Mouse (Mus musculus): ENCODE measurements around the gene Map2k3. TPM values are rescaled to one million over a fixed set of nuclear protein-coding genes. Genes with fewer than 3 reads are reported as not detected.

The Map2k3 gene
- polyA plus RNA-seq, 1 experiment from 2014 or later = 106 TPM

DNA sequence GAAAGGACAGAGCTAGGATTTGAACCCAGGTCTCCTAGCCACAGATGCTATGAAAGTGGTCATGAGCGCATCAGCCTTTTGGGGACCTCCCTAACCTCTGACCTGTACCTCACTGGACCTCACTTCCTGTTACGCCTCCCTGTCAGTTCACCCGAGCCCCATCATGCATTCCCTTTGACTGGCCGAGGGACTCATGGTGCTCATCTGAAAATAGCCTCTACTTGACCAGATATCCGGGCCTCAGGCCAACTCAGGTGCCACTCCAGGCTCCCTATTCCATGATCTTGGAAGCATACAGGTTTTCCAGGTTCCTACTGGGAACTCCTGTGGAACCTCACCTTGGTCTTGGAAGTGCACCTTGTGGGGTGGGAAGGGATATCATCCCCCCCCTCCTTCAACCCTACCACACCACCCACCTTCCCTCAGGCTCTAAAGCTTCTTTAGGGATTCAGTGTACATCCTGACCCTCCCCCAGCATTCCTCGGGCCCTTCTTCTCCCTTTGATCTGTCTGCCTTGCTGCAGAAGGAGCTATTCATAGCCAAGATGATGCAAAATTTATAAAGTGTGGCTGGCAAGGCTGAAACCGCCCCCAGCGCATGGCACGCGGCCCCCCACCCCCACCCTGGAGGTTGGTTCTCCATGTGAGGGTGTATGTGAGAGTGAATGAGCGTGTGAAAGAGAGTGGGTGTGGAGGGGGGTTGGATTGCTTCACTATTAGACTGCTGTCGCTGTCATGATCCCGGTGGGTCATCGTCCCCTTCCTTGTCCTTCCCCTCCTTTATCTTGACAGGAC is 50.1 kb downstream of the Map2k3 start:
- no peak overlapping the region for H3K4me3 ChIP-seq (ENCODE audit: low read depth, low read length)
- no peak for DNase-seq (ENCODE audit: low spot score)
- H3K4me1 ChIP-seq (ENCODE audit: insufficient read depth, low read depth, low read length) = no peaks in the 10 kb centered on the region
- H3K4me2 ChIP-seq (replicated peaks; ENCODE audit: low read depth, low read length) = no peak overlapping the region
- no peaks in the 10 kb centered on the region for H3K27me3 ChIP-seq (replicated peaks; ENCODE audit: insufficient read depth, low read length)
- ATAC-seq = no peak
- H3K27ac ChIP-seq (ENCODE audit: low read length) = no peak overlapping the region
- no peak for TF ChIP-seq CTCF (IDR thresholded peaks at IDR 0.05)
- TF ChIP-seq EP300 (IDR thresholded peaks at IDR 0.05) = no peak
- no peaks in the 10 kb centered on the region for H3K9me3 ChIP-seq (ENCODE audit: low read length)
- H3K9ac ChIP-seq (replicated peaks; ENCODE audit: low read depth) = no peak overlapping the region
- WGBS = 45% methylated on average over 14 of the region's 14 CpGs
- no peaks in the 10 kb centered on the region for H3K36me3 ChIP-seq (ENCODE audit: insufficient read depth, low read length)

DNA sequence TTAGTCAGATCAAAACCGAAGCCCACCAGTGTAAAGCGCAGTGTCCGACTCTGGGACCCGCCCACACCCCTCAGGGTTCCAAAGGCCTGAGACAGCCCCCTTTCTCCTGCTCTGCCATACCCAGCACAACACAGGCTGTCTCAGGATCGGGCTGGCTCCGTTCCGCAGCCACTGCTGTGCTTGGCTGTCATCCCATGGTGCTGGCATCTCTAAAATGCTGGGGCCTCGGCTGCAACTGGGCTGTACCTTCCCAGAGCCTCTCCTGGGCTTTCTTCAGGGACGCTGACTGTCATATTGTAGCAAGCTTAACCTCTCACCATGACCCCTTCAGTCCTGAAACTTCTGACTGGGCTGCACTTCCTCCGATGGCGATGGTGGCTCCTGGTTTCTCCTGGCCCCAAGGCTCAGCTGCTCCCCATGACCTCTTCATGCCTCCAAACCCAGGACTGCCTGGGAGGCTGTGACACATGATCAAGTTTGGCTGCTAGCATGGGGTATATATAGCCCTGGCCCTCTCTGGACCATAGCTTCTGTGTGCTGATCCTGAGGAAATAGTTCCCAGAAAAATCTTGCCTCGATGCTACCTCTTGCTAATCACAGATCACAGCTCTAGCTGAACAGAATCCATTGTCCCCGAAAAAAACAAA is 53.2 kb downstream of the Map2k3 start:
- Histone ChIP-seq H3K4me1 (ENCODE audit: insufficient read depth, low read depth, low read length) (no peaks in the 10 kb centered on the region), H3K9ac (replicated peaks; ENCODE audit: low read depth) (no peak overlapping the region), H3K27me3 (replicated peaks; ENCODE audit: insufficient read depth, low read length) (no peaks in the 10 kb centered on the region), H3K4me2 (replicated peaks; ENCODE audit: low read depth, low read length) (no peak overlapping the region), H3K27ac (ENCODE audit: low read length) (no peak overlapping the region), H3K4me3 (ENCODE audit: low read depth, low read length) (no peak overlapping the region), H3K9me3 (ENCODE audit: low read length) (no peaks in the 10 kb centered on the region), H3K36me3 (ENCODE audit: insufficient read depth, low read length) (no peaks in the 10 kb centered on the region)
- ATAC-seq (no peak), DNase-seq (ENCODE audit: low spot score) (no peak)
- WGBS = 67% methylated on average over 13 of the region's 13 CpGs
- TF ChIP-seq EP300 (IDR thresholded peaks at IDR 0.05) (no peak), CTCF (IDR thresholded peaks at IDR 0.05) (no peak)

DNA sequence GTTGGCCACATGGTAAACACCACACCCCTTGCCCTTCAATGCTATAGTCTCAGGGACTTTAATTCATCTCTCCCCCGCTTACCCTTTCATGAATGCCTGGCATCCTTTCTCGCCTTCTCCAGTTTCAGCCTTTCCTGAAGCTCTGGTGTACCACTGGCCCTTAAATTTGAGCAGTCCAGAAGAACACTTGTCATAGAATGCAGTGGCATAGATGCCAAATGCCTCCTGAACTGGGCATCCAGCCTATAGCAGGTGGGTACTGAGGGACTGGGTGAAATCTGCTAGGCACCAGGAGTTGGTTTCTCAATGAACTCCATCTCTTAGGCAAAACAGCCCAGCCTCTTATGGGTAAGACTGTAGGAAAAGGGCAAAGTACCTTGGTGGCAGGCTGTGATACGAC is 58.6 kb downstream of the Map2k3 start:
- Histone ChIP-seq H3K4me2 (replicated peaks; ENCODE audit: low read depth, low read length) (no peak overlapping the region), H3K27ac (ENCODE audit: low read length) (no peak overlapping the region), H3K9ac (replicated peaks; ENCODE audit: low read depth) (no peak overlapping the region), H3K4me1 (ENCODE audit: insufficient read depth, low read depth, low read length) (no peaks in the 10 kb centered on the region), H3K27me3 (replicated peaks; ENCODE audit: insufficient read depth, low read length) (no peaks in the 10 kb centered on the region), H3K36me3 (ENCODE audit: insufficient read depth, low read length) (no peaks in the 10 kb centered on the region), H3K4me3 (ENCODE audit: low read depth, low read length) (no peak overlapping the region), H3K9me3 (ENCODE audit: low read length) (no peaks in the 10 kb centered on the region)
- DNase-seq (ENCODE audit: low spot score) (no peak), ATAC-seq (no peak)
- 79% methylated on average over 3 of the region's 3 CpGs for WGBS
- TF ChIP-seq EP300 (IDR thresholded peaks at IDR 0.05) = no peak
- TF ChIP-seq CTCF (IDR thresholded peaks at IDR 0.05) = no peak

Other genes with a start within 250 kb of the Map2k3 start
- 22.7 and 22.9 TPM in 2 replicates for gene Llgl1, start 232.3 kb upstream of the Map2k3 start, polyA plus RNA-seq (2015; fragmentation: Nextera tagmentation; extraction: Ambion mirVana)
- gene Flii, start 204.8 kb upstream of the Map2k3 start, polyA plus RNA-seq (2015; fragmentation: Nextera tagmentation; extraction: Ambion mirVana) = 72.4 and 77.3 TPM in 2 replicates
- gene Mief2, start 203.6 kb upstream of the Map2k3 start, polyA plus RNA-seq (2015; fragmentation: Nextera tagmentation; extraction: Ambion mirVana) = 14.5 and 15.2 TPM in 2 replicates
- 6.1 and 6.7 TPM in 2 replicates for gene Top3a, start 154.7 kb upstream of the Map2k3 start, polyA plus RNA-seq (2015; fragmentation: Nextera tagmentation; extraction: Ambion mirVana)
- 2.5 and 3.0 TPM in 2 replicates for gene Smcr8, start 154.5 kb upstream of the Map2k3 start, polyA plus RNA-seq (2015; fragmentation: Nextera tagmentation; extraction: Ambion mirVana)
- gene Shmt1, start 120.3 kb upstream of the Map2k3 start, polyA plus RNA-seq (2015; fragmentation: Nextera tagmentation; extraction: Ambion mirVana) = 14.4 and 18.4 TPM in 2 replicates
- 24.2 and 28.7 TPM in 2 replicates for gene Dhrs7b, start 101.4 kb upstream of the Map2k3 start, polyA plus RNA-seq (2015; fragmentation: Nextera tagmentation; extraction: Ambion mirVana)
- gene Tmem11, start 52.8 kb upstream of the Map2k3 start, polyA plus RNA-seq (2015; fragmentation: Nextera tagmentation; extraction: Ambion mirVana) = 45.3 and 48.4 TPM in 2 replicates
- 17.0 and 19.1 TPM in 2 replicates for gene Natd1, start 17.3 kb upstream of the Map2k3 start, polyA plus RNA-seq (2015; fragmentation: Nextera tagmentation; extraction: Ambion mirVana)
- 0.33 and 0.61 TPM in 2 replicates for gene Kcnj12, start 90.5 kb downstream of the Map2k3 start, polyA plus RNA-seq (2015; fragmentation: Nextera tagmentation; extraction: Ambion mirVana)
- gene Tnfrsf13b, start 194.7 kb downstream of the Map2k3 start, polyA plus RNA-seq (2015; fragmentation: Nextera tagmentation; extraction: Ambion mirVana) = 8.5 and 10.8 TPM in 2 replicates
- 38.4 and 39.9 TPM in 2 replicates for gene Usp22, start 243.0 kb downstream of the Map2k3 start, polyA plus RNA-seq (2015; fragmentation: Nextera tagmentation; extraction: Ambion mirVana)